Mouse (Mus musculus): ENCODE measurements around the gene Med27.

The Med27 gene

GRCm38 (mm10) chr2:29466396-29466795 lies 119.8 kb downstream of the Med27 start:
- no peak for DNase-seq (ENCODE audit: low read depth, low spot score)

GRCm38 (mm10) chr2:29468517-29468936 lies 121.9 kb downstream of the Med27 start:
- DNase-seq (ENCODE audit: low read depth, low spot score): no peak

GRCm38 (mm10) chr2:29472952-29473437 lies 126.4 kb downstream of the Med27 start:
- DNase-seq (ENCODE audit: low read depth, low spot score): no peak

GRCm38 (mm10) chr2:29473907-29474306 lies 127.3 kb downstream of the Med27 start:
- DNase-seq (ENCODE audit: low read depth, low spot score): no peak

GRCm38 (mm10) chr2:29476702-29477101 lies 130.1 kb downstream of the Med27 start:
- DNase-seq (ENCODE audit: low read depth, low spot score): no peak

- no peak for DNase-seq (ENCODE audit: low read depth, low spot score)
Measured at GRCm38 (mm10) chr2:29481856-29482255, 135.2 kb downstream of the Med27 start.

GRCm38 (mm10) chr2:29482979-29483718 lies 136.5 kb downstream of the Med27 start:
- DNase-seq (ENCODE audit: low read depth, low spot score): no peak

- no peak for DNase-seq (ENCODE audit: low read depth, low spot score)
Measured at GRCm38 (mm10) chr2:29485519-29485918, 138.9 kb downstream of the Med27 start.

GRCm38 (mm10) chr2:29486491-29486890 lies 139.9 kb downstream of the Med27 start:
- no peak for DNase-seq (ENCODE audit: low read depth, low spot score)

- DNase-seq (ENCODE audit: low read depth, low spot score): no peak
Measured at GRCm38 (mm10) chr2:29487652-29488051, 141.0 kb downstream of the Med27 start.

- DNase-seq (ENCODE audit: low read depth, low spot score): no peak
Measured at GRCm38 (mm10) chr2:29488379-29489236, 142.0 kb downstream of the Med27 start.

- DNase-seq (ENCODE audit: low read depth, low spot score): no peak
Measured at GRCm38 (mm10) chr2:29491656-29492055, 145.0 kb downstream of the Med27 start.

GRCm38 (mm10) chr2:29493396-29494031 lies 146.9 kb downstream of the Med27 start:
- no peak for DNase-seq (ENCODE audit: low read depth, low spot score)

- DNase-seq (ENCODE audit: low read depth, low spot score): no peak
Measured at GRCm38 (mm10) chr2:29495271-29495670, 148.7 kb downstream of the Med27 start.

GRCm38 (mm10) chr2:29500601-29501350 lies 154.2 kb downstream of the Med27 start:
- DNase-seq (ENCODE audit: low read depth, low spot score): no peak

- DNase-seq (ENCODE audit: low read depth, low spot score): no peak
Measured at GRCm38 (mm10) chr2:29501381-29501780, 154.8 kb downstream of the Med27 start.

- DNase-seq (ENCODE audit: low read depth, low spot score): no peak
Measured at GRCm38 (mm10) chr2:29504848-29505247, 158.2 kb downstream of the Med27 start.

GRCm38 (mm10) chr2:29506411-29506810 lies 159.8 kb downstream of the Med27 start:
- DNase-seq (ENCODE audit: low read depth, low spot score): no peak

GRCm38 (mm10) chr2:29513131-29513530 lies 166.5 kb downstream of the Med27 start:
- DNase-seq (ENCODE audit: low read depth, low spot score): no peak

GRCm38 (mm10) chr2:29514836-29515235 lies 168.2 kb downstream of the Med27 start:
- DNase-seq (ENCODE audit: low read depth, low spot score): no peak

- no peak for DNase-seq (ENCODE audit: low read depth, low spot score)
Measured at GRCm38 (mm10) chr2:29515831-29516447, 169.3 kb downstream of the Med27 start.
